Mouse (Mus musculus): Measurements from ENCODE around the gene Il10ra.

GRCm38 (mm10) chr9:45251990-45252389 lies 17.0 kb downstream of the Il10ra start:
- TF ChIP-seq CTCF (IDR thresholded peaks at IDR 0.05; ENCODE audit: control insufficient read depth, insufficient read depth, insufficient read length) (no peak), MAX (IDR thresholded peaks at IDR 0.05) (no peak), MYOD1 (IDR thresholded peaks at IDR 0.05; ENCODE audit: control insufficient read depth, insufficient read length, low read depth) (no peak), MYOG (IDR thresholded peaks at IDR 0.05; ENCODE audit: control insufficient read depth, extremely low read depth, insufficient read length) (no peak)
